Mouse (Mus musculus): ENCODE results near the gene Cox7a1. TPM values are rescaled to one million over a fixed set of nuclear protein-coding genes. Genes with fewer than 3 reads are reported as not detected.
A peak's percentile ranks its signal among the peaks of the same experiment; 100 is the strongest.

The Cox7a1 gene
- polyA plus RNA-seq, 1 experiment, result 112 TPM

DNA sequence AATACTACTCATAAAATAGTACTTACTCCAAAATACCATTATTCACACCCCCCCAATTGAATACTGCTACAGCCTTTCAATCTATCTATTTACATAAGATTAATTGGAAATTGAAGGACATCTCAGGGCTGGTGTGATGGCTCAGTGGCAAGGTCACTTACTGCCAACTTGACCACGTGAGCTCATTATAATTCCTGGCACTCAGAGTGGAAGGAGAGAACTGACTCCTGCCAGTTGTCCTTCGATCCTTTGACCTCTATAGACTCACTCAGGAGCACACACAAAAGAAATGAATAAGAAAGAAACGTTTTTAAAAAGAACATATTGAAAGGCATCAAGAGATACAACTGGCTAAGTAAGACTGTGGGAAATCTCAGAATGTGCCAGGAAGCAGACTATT, 31.9 kb downstream of the Cox7a1 start:
- Histone ChIP-seq H3K27me3 (ENCODE audit: control insufficient read depth, insufficient read depth, insufficient read length) (no peaks in the 10 kb centered on the region), H3K36me3 (ENCODE audit: control insufficient read depth, insufficient read depth) (no peaks in the 10 kb centered on the region), H3ac (ENCODE audit: control insufficient read depth, insufficient read length) (no peak overlapping the region), H3K4me3 (no peak overlapping the region), H3K79me2 (ENCODE audit: control insufficient read depth, insufficient read depth) (no peaks in the 10 kb centered on the region), H3K4me2 (ENCODE audit: low read depth) (no peak overlapping the region)
- TF ChIP-seq REST (IDR thresholded peaks at IDR 0.05; ENCODE audit: insufficient read depth, insufficient read length) (no peak), TCF3 (IDR thresholded peaks at IDR 0.05; ENCODE audit: insufficient read length, low read depth) (no peak), MAX (IDR thresholded peaks at IDR 0.05; ENCODE audit: low read depth) (no peak), USF1 (IDR thresholded peaks at IDR 0.05; ENCODE audit: low read depth) (no peak), TCF12 (IDR thresholded peaks at IDR 0.05; ENCODE audit: insufficient read depth, poor library complexity, severe bottlenecking) (no peak), SRF (IDR thresholded peaks at IDR 0.05; ENCODE audit: control insufficient read depth, insufficient read length, low read depth) (no peak), CEBPB (IDR thresholded peaks at IDR 0.05; ENCODE audit: insufficient read depth, poor library complexity, severe bottlenecking) (no peak), POLR2AphosphoS2 (IDR thresholded peaks at IDR 0.05; ENCODE audit: insufficient read length, low read depth) (no peak), MYOD1 (IDR thresholded peaks at IDR 0.05; ENCODE audit: control insufficient read depth in 1 of 3, insufficient read length in 2 of 3, low read depth in 2 of 3) (no peak), POLR2A (IDR thresholded peaks at IDR 0.05; ENCODE audit: insufficient read length, low read depth) (no peak), E2F4 (IDR thresholded peaks at IDR 0.05; ENCODE audit: insufficient read depth) (no peak), MYOG (IDR thresholded peaks at IDR 0.05; ENCODE audit: control insufficient read depth in 1 of 3, insufficient read depth in 1 of 3, insufficient read length in 2 of 3, low read depth in 2 of 3) (no peak)

DNA sequence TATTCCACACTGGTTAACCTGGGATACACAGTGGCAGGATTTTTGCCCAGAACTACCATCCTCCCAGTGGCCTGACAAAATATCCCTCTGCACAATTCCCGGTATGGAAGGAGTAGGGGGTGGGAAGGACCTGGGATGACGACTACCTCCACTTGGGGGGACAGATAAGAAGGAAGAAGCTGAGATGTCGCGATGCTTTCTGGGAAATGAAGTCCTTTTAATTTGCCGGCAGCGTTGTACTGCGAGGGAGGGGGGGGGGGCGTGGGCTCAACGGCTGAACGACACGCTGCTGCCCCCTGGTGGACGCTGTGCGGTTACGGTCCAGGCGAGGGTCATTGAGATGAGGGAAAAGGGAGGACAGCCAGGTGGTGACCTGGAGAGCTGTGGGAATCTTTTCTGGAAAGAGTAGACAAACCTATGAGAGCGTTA, 32.8 kb downstream of the Cox7a1 start:
- Histone ChIP-seq H3K4me2 (ENCODE audit: low read depth) (peak overlapping the region; percentile 63), H3ac (ENCODE audit: control insufficient read depth, insufficient read length) (no peak overlapping the region), H3K36me3 (ENCODE audit: control insufficient read depth, insufficient read depth) (no peaks in the 10 kb centered on the region), H3K4me3 (no peak overlapping the region), H3K79me2 (ENCODE audit: control insufficient read depth, insufficient read depth) (no peaks in the 10 kb centered on the region), H3K27me3 (ENCODE audit: control insufficient read depth, insufficient read depth, insufficient read length) (no peaks in the 10 kb centered on the region)
- TF ChIP-seq POLR2A (IDR thresholded peaks at IDR 0.05; ENCODE audit: insufficient read length, low read depth), result no peak

DNA sequence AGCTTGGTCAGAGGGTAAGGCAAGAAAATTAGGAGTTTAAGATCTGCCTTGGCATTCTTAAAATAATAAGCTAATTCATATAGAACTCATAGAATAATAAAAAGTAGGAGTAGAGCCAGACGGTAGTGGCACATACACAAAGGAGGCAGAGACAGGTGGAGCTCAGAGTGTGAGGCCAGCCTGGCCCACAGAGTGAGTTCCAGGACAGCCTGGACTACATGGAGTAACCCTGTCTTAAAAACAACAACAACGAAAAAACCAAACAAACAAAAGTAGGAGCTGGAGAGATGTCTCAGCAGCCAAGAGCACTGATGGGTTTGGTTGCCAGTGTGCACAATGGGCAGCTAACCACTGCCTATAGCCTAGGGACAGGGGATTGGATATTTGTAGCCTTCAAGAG, 33.3 kb downstream of the Cox7a1 start:
- no peaks in the 10 kb centered on the region for H3K27me3 ChIP-seq (ENCODE audit: control insufficient read depth, insufficient read depth, insufficient read length)
- H3K36me3 ChIP-seq (ENCODE audit: control insufficient read depth, insufficient read depth), result no peaks in the 10 kb centered on the region
- H3ac ChIP-seq (ENCODE audit: control insufficient read depth, insufficient read length), result no peak overlapping the region
- H3K4me2 ChIP-seq (ENCODE audit: low read depth), result no peak overlapping the region
- TF ChIP-seq USF1 (IDR thresholded peaks at IDR 0.05; ENCODE audit: low read depth) (no peak), MAX (IDR thresholded peaks at IDR 0.05; ENCODE audit: low read depth) (no peak), POLR2AphosphoS2 (IDR thresholded peaks at IDR 0.05; ENCODE audit: insufficient read length, low read depth) (no peak), REST (IDR thresholded peaks at IDR 0.05; ENCODE audit: insufficient read depth, insufficient read length) (no peak), E2F4 (IDR thresholded peaks at IDR 0.05; ENCODE audit: insufficient read depth) (no peak), CEBPB (IDR thresholded peaks at IDR 0.05; ENCODE audit: insufficient read depth, poor library complexity, severe bottlenecking) (no peak), TCF12 (IDR thresholded peaks at IDR 0.05; ENCODE audit: insufficient read depth, poor library complexity, severe bottlenecking) (no peak), MYOD1 (IDR thresholded peaks at IDR 0.05; ENCODE audit: control insufficient read depth in 1 of 3, insufficient read length in 2 of 3, low read depth in 2 of 3) (no peak), POLR2A (IDR thresholded peaks at IDR 0.05; ENCODE audit: insufficient read length, low read depth) (no peak), MYOG (IDR thresholded peaks at IDR 0.05; ENCODE audit: control insufficient read depth in 1 of 3, insufficient read depth in 1 of 3, insufficient read length in 2 of 3, low read depth in 2 of 3) (no peak), TCF3 (IDR thresholded peaks at IDR 0.05; ENCODE audit: insufficient read length, low read depth) (no peak), SRF (IDR thresholded peaks at IDR 0.05; ENCODE audit: control insufficient read depth, insufficient read length, low read depth) (no peak)
- H3K4me3 ChIP-seq, result no peak overlapping the region
- H3K79me2 ChIP-seq (ENCODE audit: control insufficient read depth, insufficient read depth), result no peaks in the 10 kb centered on the region

DNA sequence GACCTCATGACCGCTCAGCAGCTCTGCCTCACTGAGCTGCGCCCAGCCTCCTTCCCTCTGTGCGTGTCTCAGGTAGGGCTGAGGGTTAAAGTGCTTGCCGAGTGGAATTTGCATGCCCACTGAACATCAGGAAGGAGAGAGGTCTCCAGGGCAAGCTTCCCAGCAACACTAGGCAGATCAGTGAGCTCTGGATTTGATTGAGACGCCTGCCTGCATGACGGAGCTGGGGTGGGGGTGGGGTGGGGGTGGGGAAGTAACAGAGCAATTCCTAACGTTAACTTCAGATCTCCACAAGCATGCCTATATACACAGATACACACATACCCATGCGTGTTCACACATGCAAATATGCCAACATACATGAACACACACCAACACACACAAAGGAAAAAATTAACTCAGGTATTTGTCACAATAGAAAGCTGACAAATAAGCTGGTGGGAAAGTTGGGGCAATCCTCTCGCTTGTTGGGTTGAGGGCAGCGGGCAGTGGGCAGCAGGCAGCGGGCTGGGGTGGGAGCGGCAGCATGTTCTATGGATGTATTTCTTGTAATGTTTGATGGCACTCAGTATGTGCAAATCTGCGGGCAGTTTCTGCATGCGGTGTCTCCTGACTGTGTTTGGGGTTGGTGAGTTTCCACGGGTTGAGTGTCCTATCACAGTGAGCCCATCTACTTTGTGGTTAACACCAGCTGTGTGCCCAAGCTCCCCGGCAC, 35.5 kb downstream of the Cox7a1 start:
- Histone ChIP-seq H3K79me2 (ENCODE audit: control insufficient read depth, insufficient read depth) (no peaks in the 10 kb centered on the region), H3K36me3 (ENCODE audit: control insufficient read depth, insufficient read depth) (peaks cover 4% of the 10 kb centered on the region), H3ac (ENCODE audit: control insufficient read depth, insufficient read length) (no peak overlapping the region), H3K4me2 (ENCODE audit: low read depth) (peak overlapping the region; percentile 77), H3K27me3 (ENCODE audit: control insufficient read depth, insufficient read depth, insufficient read length) (no peaks in the 10 kb centered on the region), H3K4me3 (no peak overlapping the region)
- TF ChIP-seq REST (IDR thresholded peaks at IDR 0.05; ENCODE audit: insufficient read depth, insufficient read length), result no peak
- TF ChIP-seq MYOG (IDR thresholded peaks at IDR 0.05; ENCODE audit: control insufficient read depth in 1 of 3, insufficient read depth in 1 of 3, insufficient read length in 2 of 3, low read depth in 2 of 3), result peak in 1 of 3 experiments; percentile 15

DNA sequence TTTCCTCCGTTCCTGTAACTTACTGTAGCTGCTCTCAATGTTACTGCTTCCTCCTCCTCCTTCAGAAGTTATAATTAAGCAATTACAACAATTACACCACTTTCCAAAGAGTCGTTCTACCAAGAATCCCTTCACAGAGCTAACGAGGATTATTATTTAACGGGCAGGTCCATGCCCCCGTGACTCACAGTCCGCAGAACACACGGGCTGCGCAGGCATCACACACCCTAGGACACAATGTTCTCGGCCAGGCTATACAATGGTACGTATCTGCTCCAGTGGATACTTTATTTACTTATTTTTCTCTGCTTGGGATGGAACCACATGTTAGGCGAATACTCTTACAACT, 36.0 kb downstream of the Cox7a1 start:
- TF ChIP-seq POLR2AphosphoS2 (IDR thresholded peaks at IDR 0.05; ENCODE audit: insufficient read length, low read depth) (no peak), MAX (IDR thresholded peaks at IDR 0.05; ENCODE audit: low read depth) (no peak), USF1 (IDR thresholded peaks at IDR 0.05; ENCODE audit: low read depth) (no peak), E2F4 (IDR thresholded peaks at IDR 0.05; ENCODE audit: insufficient read depth) (no peak), TCF12 (IDR thresholded peaks at IDR 0.05; ENCODE audit: insufficient read depth, poor library complexity, severe bottlenecking) (no peak), REST (IDR thresholded peaks at IDR 0.05; ENCODE audit: insufficient read depth, insufficient read length) (no peak), POLR2A (IDR thresholded peaks at IDR 0.05; ENCODE audit: insufficient read length, low read depth) (no peak), MYOG (IDR thresholded peaks at IDR 0.05; ENCODE audit: control insufficient read depth in 1 of 3, insufficient read depth in 1 of 3, insufficient read length in 2 of 3, low read depth in 2 of 3) (no peak), MYOD1 (IDR thresholded peaks at IDR 0.05; ENCODE audit: control insufficient read depth in 1 of 3, insufficient read length in 2 of 3, low read depth in 2 of 3) (no peak), SRF (IDR thresholded peaks at IDR 0.05; ENCODE audit: control insufficient read depth, insufficient read length, low read depth) (no peak), TCF3 (IDR thresholded peaks at IDR 0.05; ENCODE audit: insufficient read length, low read depth) (no peak), CEBPB (IDR thresholded peaks at IDR 0.05; ENCODE audit: insufficient read depth, poor library complexity, severe bottlenecking) (no peak)
- no peak overlapping the region for H3K4me3 ChIP-seq
- peak overlapping the region; percentile 77 for H3K4me2 ChIP-seq (ENCODE audit: low read depth)
- no peaks in the 10 kb centered on the region for H3K27me3 ChIP-seq (ENCODE audit: control insufficient read depth, insufficient read depth, insufficient read length)
- peaks cover 4% of the 10 kb centered on the region for H3K36me3 ChIP-seq (ENCODE audit: control insufficient read depth, insufficient read depth)
- H3ac ChIP-seq (ENCODE audit: control insufficient read depth, insufficient read length), result no peak overlapping the region
- H3K79me2 ChIP-seq (ENCODE audit: control insufficient read depth, insufficient read depth), result no peaks in the 10 kb centered on the region

Data from myocyte (in vitro differentiated cells).